Comparison of ENCODE assay signal across 12 mouse cellular contexts in the genomic region with DNA sequence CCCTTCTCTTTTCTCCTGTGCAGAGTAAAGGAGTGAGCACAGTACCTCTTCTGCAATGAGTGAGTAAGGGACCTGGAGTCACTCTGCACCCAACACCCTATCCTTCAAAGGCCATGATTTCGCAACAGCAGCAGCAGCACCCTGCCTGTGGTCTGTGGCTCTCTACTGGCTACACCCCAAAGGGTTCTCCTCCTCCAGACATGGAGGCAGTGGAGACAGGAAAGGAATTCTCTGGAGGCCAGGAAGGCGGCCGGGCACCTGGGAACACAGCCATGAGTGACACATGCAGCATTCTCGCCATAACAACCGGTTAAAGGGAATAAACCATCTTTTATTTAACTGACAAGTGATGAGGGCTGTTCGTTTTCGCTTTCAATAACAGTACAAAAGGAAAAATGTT.
DNase-seq lines count a peak whose midpoint lies in the region; ATAC-seq and TF ChIP-seq lines count a peak whose summit lies in the region.
"Had no signal": no experiment of that assay in that cellular context is flagged by ENCODE, and none has a peak within 500 bp of the region (broad histone marks: within the 10 kb centered on the region; RNA-seq: fewer than 3 reads in every experiment).

No protein-coding gene starts in this region.

- TF ChIP-seq EP300 in lung, postnatal 0 days (IDR thresholded peaks at IDR 0.05): no peak

- H3K4me3 ChIP-seq in layer of hippocampus, adult 2 months: no peak overlapping the region
- no peak overlapping the region for H3K4me3 ChIP-seq in lung, postnatal 0 days (ENCODE audit: low read depth, low read length)
- H3K4me3 ChIP-seq: forebrain, embryonic 13.5 days; heart, embryonic 13.5 days; intestine, embryonic 15.5 days had no signal

- no peaks in the 10 kb centered on the region for H3K4me1 ChIP-seq in lung, postnatal 0 days (ENCODE audit: insufficient read depth, low read depth, low read length)
- H3K4me1 ChIP-seq: intestine, embryonic 15.5 days had no signal

- no peak overlapping the region for H3K4me2 ChIP-seq in lung, postnatal 0 days (replicated peaks; ENCODE audit: low read depth, low read length)
- H3K4me2 ChIP-seq: forebrain, embryonic 13.5 days; heart, embryonic 13.5 days; intestine, embryonic 15.5 days had no signal

- H3K27ac ChIP-seq in layer of hippocampus, adult 2 months: no peak overlapping the region
- H3K27ac ChIP-seq in lung, postnatal 0 days (ENCODE audit: low read length): no peak overlapping the region
- H3K27ac ChIP-seq: forebrain, embryonic 13.5 days; heart, embryonic 13.5 days; intestine, embryonic 15.5 days had no signal

- no peaks in the 10 kb centered on the region for H3K9me3 ChIP-seq in lung, postnatal 0 days (ENCODE audit: low read length)
- H3K9me3 ChIP-seq: intestine, embryonic 15.5 days had no signal

- H3K27me3 ChIP-seq in lung, postnatal 0 days (replicated peaks; ENCODE audit: insufficient read depth, low read length): no peaks in the 10 kb centered on the region
- H3K27me3 ChIP-seq: forebrain, embryonic 13.5 days; heart, embryonic 13.5 days; intestine, embryonic 15.5 days had no signal

- peak; percentile 17 to 20 for DNase-seq in layer of hippocampus, postnatal 10 days (ENCODE audit: low spot score in 2 of 2)
- DNase-seq in layer of hippocampus, adult 2 months (ENCODE audit: low spot score in 2 of 2): no peak
- peak; percentile 8 to 9 for DNase-seq in adrenal gland, postnatal 36 days
- peak; percentile 15 for DNase-seq in cerebellum, adult 9-10 months
- peak; percentile 6 for DNase-seq in lung, postnatal 0 days (ENCODE audit: low spot score)
- no peak for DNase-seq in embryo, embryonic 9.5 days (ENCODE audit: extremely low spot score)
- no peak for DNase-seq in urinary bladder, adult 2 months (ENCODE audit: low spot score)
- DNase-seq: embryo, embryonic 11 days; liver had no signal

- no peak overlapping the region for H3K9ac ChIP-seq in lung, postnatal 0 days (replicated peaks; ENCODE audit: low read depth)
- H3K9ac ChIP-seq: forebrain, embryonic 13.5 days; heart, embryonic 13.5 days; intestine, embryonic 15.5 days had no signal

- no peak for TF ChIP-seq CTCF in layer of hippocampus, adult 2 months (conservative IDR thresholded peaks at IDR 0.05)
- no peak for TF ChIP-seq CTCF in lung, postnatal 0 days (IDR thresholded peaks at IDR 0.05)

- ATAC-seq in lung, postnatal 0 days: no peak
- ATAC-seq: forebrain, embryonic 13.5 days; intestine, embryonic 15.5 days had no signal

- WGBS in lung, postnatal 0 days: 58% methylated on average over 7 of the region's 7 CpGs

- H3K36me3 ChIP-seq in lung, postnatal 0 days (ENCODE audit: insufficient read depth, low read length): no peaks in the 10 kb centered on the region
- H3K36me3 ChIP-seq: heart, embryonic 13.5 days; intestine, embryonic 15.5 days had no signal

Comparison
In these comparisons a context has a peak if more than half of its experiments do, and no peak if none do; other contexts are left out.
1. DNase-seq: peak in layer of hippocampus, postnatal 10 days (2 of 2), adrenal gland, postnatal 36 days (2 of 2), cerebellum, adult 9-10 months (single experiment) and lung, postnatal 0 days (single experiment); none in layer of hippocampus, adult 2 months (0 of 2), embryo, embryonic 9.5 days (single experiment) and urinary bladder, adult 2 months (single experiment).